Mouse (Mus musculus) midbrain, postnatal 0 days (tissue): Measurements from ENCODE around the gene Brms1. TPM values are rescaled to one million over a fixed set of nuclear protein-coding genes. Genes with fewer than 3 reads are reported as not detected.

Experiments
- ATAC-seq: fragments of 200-750 bp; cut with Nextera tagmentation; 2 replicates; pipeline ENCODE4 v1.8.0; 2017; ENCODE audit warnings: moderate number of reproducible peaks, mild to moderate bottlenecking, moderate TSS enrichment, moderate library complexity; ENCODE audit not compliant: low FRiP score
- DNase-seq: peaks from one replicate; pipeline ENCODE4 v3.0.0-alpha.2; 2015; ENCODE audit warnings: low spot score
- H3K27ac ChIP-seq: fragments of 300-500 bp; sonication (generic); 2 replicates; pipeline ENCODE4 v1.5.1; 2014; ENCODE audit warnings: low read depth, mild to moderate bottlenecking, low read length, mixed read lengths
- H3K27me3 ChIP-seq: fragments of 300-500 bp; sonication (generic); 2 replicates; pipeline ENCODE4 v1.6.1; 2014; ENCODE audit warnings: low read length, control low read depth, mixed read lengths; ENCODE audit not compliant: insufficient read depth
- H3K36me3 ChIP-seq: fragments of 300-500 bp; sonication (generic); 2 replicates; pipeline ENCODE4 v1.6.1; 2014; ENCODE audit warnings: low read length, control low read depth, mixed read lengths; ENCODE audit not compliant: insufficient read depth
- H3K4me1 ChIP-seq: fragments of 300-500 bp; sonication (generic); 2 replicates; pipeline ENCODE4 v1.6.1; 2014; ENCODE audit warnings: mild to moderate bottlenecking, control low read depth, antibody characterized with exemption, low read length, mixed read lengths; ENCODE audit not compliant: insufficient read depth
- H3K4me2 ChIP-seq: fragments of 300-500 bp; sonication (generic); 2 replicates; pipeline ENCODE4 v1.6.1; 2014; ENCODE audit warnings: low read depth, mild to moderate bottlenecking, low read length, mixed read lengths; ENCODE audit not compliant: poor library complexity, severe bottlenecking
- H3K4me3 ChIP-seq: fragments of 300-500 bp; sonication (generic); 2 replicates; pipeline ENCODE4 v1.5.1; 2014; ENCODE audit warnings: low read depth, mild to moderate bottlenecking, low read length, moderate library complexity
- H3K9ac ChIP-seq: fragments of 300-500 bp; sonication (generic); replicated peaks from 2 replicates; pipeline ENCODE4 v1.6.1; 2014; ENCODE audit warnings: mild to moderate bottlenecking, low read length, moderate library complexity, mixed read lengths; ENCODE audit not compliant: poor library complexity, severe bottlenecking
- H3K9me3 ChIP-seq: fragments of 300-500 bp; sonication (generic); 2 replicates; pipeline ENCODE4 v1.6.1; 2016; ENCODE audit warnings: low read length, control low read depth
- CTCF ChIP-seq: IDR thresholded peaks from 2 replicates; pipeline ENCODE4 v1.5.1; 2016; ENCODE audit warnings: antibody characterized with exemption, mild to moderate bottlenecking
- WGBS: fragments of 180-500 bp; shearing (Covaris S2); extraction: QIAGEN DNeasy Blood & Tissue Kit; methylation state at CpG from one replicate; pipeline ENCODE4 v1.1.7; 2014; 5-methylcytosine and 5-hydroxymethylcytosine counted together
- polyA plus RNA-seq: library from polyadenylated mRNA; unstranded; fragments of >200 nt; fragmentation: Nextera tagmentation; extraction: Ambion mirVana; gene quantifications from 2 replicates; pipeline ENCODE4 v1.2.1, GENCODE M21; 2015
- total RNA-seq: library from RNA; depleted of rRNA; stranded (reverse); fragments of >200 nt; gene quantifications from 2 replicates; pipeline ENCODE4 v1.2.3, GENCODE M21; 2014

The Brms1 gene
- total and polyA plus RNA-seq, 2 experiments from 2014 or later = 15.3 TPM; not detected in 1

GRCm38 (mm10) chr19:5041588-5041987 is 434 bp downstream of the Brms1 start:
- H3K4me3 ChIP-seq = peak overlapping the region; percentile 82
- H3K27ac ChIP-seq = 0 out of 2 replicates have a peak overlapping the region, but pooled peaks have one; percentile 3
- ATAC-seq = no peak
- H3K4me2 ChIP-seq = peak overlapping the region; percentile 96
- DNase-seq = no peak
- peak overlapping the region; percentile 76 for H3K9ac ChIP-seq
- no peak for TF ChIP-seq CTCF
- H3K9me3 ChIP-seq = no peaks in the 10 kb centered on the region
- 2% methylated on average over 16 of the region's 16 CpGs for WGBS
- H3K36me3 ChIP-seq = peaks cover 18% of the 10 kb centered on the region
- no peaks in the 10 kb centered on the region for H3K27me3 ChIP-seq
- H3K4me1 ChIP-seq = peaks cover 15% of the 10 kb centered on the region

- Histone ChIP-seq H3K27ac (no peak overlapping the region), H3K4me3 (no peak overlapping the region), H3K4me1 (peaks cover 12% of the 10 kb centered on the region), H3K36me3 (peaks cover 43% of the 10 kb centered on the region), H3K9me3 (no peaks in the 10 kb centered on the region), H3K4me2 (no peak overlapping the region), H3K9ac (no peak overlapping the region), H3K27me3 (no peaks in the 10 kb centered on the region)
- TF ChIP-seq CTCF = no peak
- DNase-seq (no peak), ATAC-seq (no peak)
- WGBS = 81% methylated on average over 4 of the region's 4 CpGs
Observed at GRCm38 (mm10) chr19:5045531-5045930, 4.4 kb downstream of the Brms1 start.

GRCm38 (mm10) chr19:5048138-5049056 is 7.2 kb downstream of the Brms1 start:
- H3K9me3 ChIP-seq = no peaks in the 10 kb centered on the region
- peak; percentile 21; the same call in 1 of the 2 replicates for TF ChIP-seq CTCF
- H3K4me1 ChIP-seq = peaks cover 3% of the 10 kb centered on the region
- H3K4me3 ChIP-seq = no peak overlapping the region
- no peak overlapping the region for H3K27ac ChIP-seq
- ATAC-seq (no peak), DNase-seq (no peak)
- H3K4me2 ChIP-seq = no peak overlapping the region
- H3K9ac ChIP-seq = no peak overlapping the region
- peaks cover 19% of the 10 kb centered on the region; the same call in 1 of the 2 replicates for H3K27me3 ChIP-seq
- H3K36me3 ChIP-seq = peaks cover 36% of the 10 kb centered on the region
- WGBS = 84% methylated on average over 14 of the region's 14 CpGs

- H3K9ac ChIP-seq = 0 out of 2 replicates have a peak overlapping the region, but pooled peaks have one; percentile 33
- DNase-seq (no peak), ATAC-seq (no peak)
- no peak overlapping the region for H3K4me2 ChIP-seq
- H3K27me3 ChIP-seq = peaks cover 23% of the 10 kb centered on the region; the same call in 1 of the 2 replicates
- no peaks in the 10 kb centered on the region for H3K9me3 ChIP-seq
- no peak overlapping the region for H3K4me3 ChIP-seq
- no peak overlapping the region for H3K27ac ChIP-seq
- TF ChIP-seq CTCF = no peak
- H3K36me3 ChIP-seq = peaks cover 34% of the 10 kb centered on the region
- 45% methylated on average over 6 of the region's 6 CpGs for WGBS
- H3K4me1 ChIP-seq = peaks cover 3% of the 10 kb centered on the region
Observed at GRCm38 (mm10) chr19:5049325-5049724, 8.2 kb downstream of the Brms1 start.

GRCm38 (mm10) chr19:5050047-5050905 is 9.1 kb downstream of the Brms1 start, which contains the start of gene Rin1:
Gene Rin1 (plus strand): TSS chr19:5050481.
- ATAC-seq = peak; percentile 55
- peaks cover 3% of the 10 kb centered on the region for H3K4me1 ChIP-seq
- peak; percentile 75 for TF ChIP-seq CTCF
- no peak within 1 kb of the TSS for H3K27ac ChIP-seq
- H3K9me3 ChIP-seq = no peaks in the 10 kb centered on the region
- peak; percentile 66 for DNase-seq
- peak within 1 kb of the TSS; percentile 10; the same call in 1 of the 2 replicates for H3K4me2 ChIP-seq
- peaks cover 34% of the 10 kb centered on the region for H3K36me3 ChIP-seq
- 0 out of 2 replicates have a peak within 1 kb of the TSS, but pooled peaks have one; percentile 33 for H3K9ac ChIP-seq
- 16% methylated on average over 13 of the region's 14 CpGs for WGBS
- H3K4me3 ChIP-seq = no peak within 1 kb of the TSS
- H3K27me3 ChIP-seq = peaks cover 23% of the 10 kb centered on the region; the same call in 1 of the 2 replicates
